Mouse (Mus musculus): ENCODE data around the gene Sema6d. TPM values are rescaled to one million over a fixed set of nuclear protein-coding genes. Genes with fewer than 3 reads are reported as not detected.

Gene Sema6d
- polyA plus RNA-seq, 1 experiment from 2014 or later: 27.9 TPM

GRCm38 (mm10) chr2:124194041-124194440, 104.3 kb downstream of the Sema6d start:
- DNase-seq (ENCODE audit: low spot score) (no peak), ATAC-seq (ENCODE audit: insufficient read depth, low FRiP score, low TSS enrichment) (no peak)
- H3K4me1 ChIP-seq (ENCODE audit: control insufficient read depth, insufficient read depth, low read length): no peaks in the 10 kb centered on the region
- no peak overlapping the region for H3K4me3 ChIP-seq (ENCODE audit: low read depth, low read length)
- 84% methylated on average over 5 of the region's 5 CpGs for WGBS
- no peak overlapping the region for H3K4me2 ChIP-seq (ENCODE audit: low read depth)
- H3K27ac ChIP-seq (ENCODE audit: low read depth, low read length): no peak overlapping the region
- H3K36me3 ChIP-seq (ENCODE audit: control insufficient read depth, insufficient read depth, low read length): no peaks in the 10 kb centered on the region
- no peaks in the 10 kb centered on the region for H3K9me3 ChIP-seq (ENCODE audit: control insufficient read depth, low read length)
- H3K9ac ChIP-seq (ENCODE audit: low read length): no peak overlapping the region
- no peaks in the 10 kb centered on the region for H3K27me3 ChIP-seq (ENCODE audit: control insufficient read depth, insufficient read depth, low read length)

GRCm38 (mm10) chr2:124201493-124201892, 111.7 kb downstream of the Sema6d start:
- no peak for ATAC-seq (ENCODE audit: insufficient read depth, low FRiP score, low TSS enrichment)
- no peaks in the 10 kb centered on the region for H3K36me3 ChIP-seq (ENCODE audit: control insufficient read depth, insufficient read depth, low read length)
- no peak overlapping the region for H3K9ac ChIP-seq (ENCODE audit: low read length)
- H3K27me3 ChIP-seq (ENCODE audit: control insufficient read depth, insufficient read depth, low read length): no peaks in the 10 kb centered on the region
- WGBS: 90% methylated on average over 5 of the region's 5 CpGs
- no peaks in the 10 kb centered on the region for H3K4me1 ChIP-seq (ENCODE audit: control insufficient read depth, insufficient read depth, low read length)
- DNase-seq (ENCODE audit: low spot score): no peak
- H3K4me3 ChIP-seq (ENCODE audit: low read depth, low read length): no peak overlapping the region
- no peak overlapping the region for H3K27ac ChIP-seq (ENCODE audit: low read depth, low read length)
- H3K9me3 ChIP-seq (ENCODE audit: control insufficient read depth, low read length): no peaks in the 10 kb centered on the region
- no peak overlapping the region for H3K4me2 ChIP-seq (ENCODE audit: low read depth)

- no peaks in the 10 kb centered on the region for H3K4me1 ChIP-seq (ENCODE audit: control insufficient read depth, insufficient read depth, low read length)
- no peaks in the 10 kb centered on the region for H3K9me3 ChIP-seq (ENCODE audit: control insufficient read depth, low read length)
- no peaks in the 10 kb centered on the region for H3K27me3 ChIP-seq (ENCODE audit: control insufficient read depth, insufficient read depth, low read length)
- ATAC-seq (ENCODE audit: insufficient read depth, low FRiP score, low TSS enrichment): no peak
- 42% methylated on average over 4 of the region's 4 CpGs for WGBS
- no peak overlapping the region for H3K9ac ChIP-seq (ENCODE audit: low read length)
- H3K36me3 ChIP-seq (ENCODE audit: control insufficient read depth, insufficient read depth, low read length): no peaks in the 10 kb centered on the region
- H3K4me3 ChIP-seq (ENCODE audit: low read depth, low read length): no peak overlapping the region
- DNase-seq (ENCODE audit: low spot score): no peak
- H3K27ac ChIP-seq (ENCODE audit: low read depth, low read length): no peak overlapping the region
- H3K4me2 ChIP-seq (ENCODE audit: low read depth): no peak overlapping the region
These were observed 112.8 kb downstream of the Sema6d start for GRCm38 (mm10) chr2:124202475-124202990.

- no peak overlapping the region for H3K4me3 ChIP-seq (ENCODE audit: low read depth, low read length)
- no peaks in the 10 kb centered on the region for H3K4me1 ChIP-seq (ENCODE audit: control insufficient read depth, insufficient read depth, low read length)
- no peak for DNase-seq (ENCODE audit: low spot score)
- no peaks in the 10 kb centered on the region for H3K9me3 ChIP-seq (ENCODE audit: control insufficient read depth, low read length)
- H3K27me3 ChIP-seq (ENCODE audit: control insufficient read depth, insufficient read depth, low read length): no peaks in the 10 kb centered on the region
- H3K27ac ChIP-seq (ENCODE audit: low read depth, low read length): no peak overlapping the region
- no peak overlapping the region for H3K4me2 ChIP-seq (ENCODE audit: low read depth)
- no peaks in the 10 kb centered on the region for H3K36me3 ChIP-seq (ENCODE audit: control insufficient read depth, insufficient read depth, low read length)
- no peak overlapping the region for H3K9ac ChIP-seq (ENCODE audit: low read length)
- no peak for ATAC-seq (ENCODE audit: insufficient read depth, low FRiP score, low TSS enrichment)
- 83% methylated on average over 5 of the region's 5 CpGs for WGBS
These were observed 116.0 kb downstream of the Sema6d start for GRCm38 (mm10) chr2:124205811-124206210.

GRCm38 (mm10) chr2:124208251-124208650, 118.5 kb downstream of the Sema6d start:
- Histone ChIP-seq H3K9ac (ENCODE audit: low read length) (no peak overlapping the region), H3K4me3 (ENCODE audit: low read depth, low read length) (no peak overlapping the region), H3K27ac (ENCODE audit: low read depth, low read length) (no peak overlapping the region), H3K9me3 (ENCODE audit: control insufficient read depth, low read length) (no peaks in the 10 kb centered on the region), H3K4me1 (ENCODE audit: control insufficient read depth, insufficient read depth, low read length) (no peaks in the 10 kb centered on the region), H3K36me3 (ENCODE audit: control insufficient read depth, insufficient read depth, low read length) (no peaks in the 10 kb centered on the region), H3K27me3 (ENCODE audit: control insufficient read depth, insufficient read depth, low read length) (no peaks in the 10 kb centered on the region), H3K4me2 (ENCODE audit: low read depth) (no peak overlapping the region)
- no peak for DNase-seq (ENCODE audit: low spot score)
- 82% methylated on average over 2 of the region's 2 CpGs for WGBS
- no peak for ATAC-seq (ENCODE audit: insufficient read depth, low FRiP score, low TSS enrichment)

- H3K9me3 ChIP-seq (ENCODE audit: control insufficient read depth, low read length): no peaks in the 10 kb centered on the region
- H3K36me3 ChIP-seq (ENCODE audit: control insufficient read depth, insufficient read depth, low read length): no peaks in the 10 kb centered on the region
- no peaks in the 10 kb centered on the region for H3K4me1 ChIP-seq (ENCODE audit: control insufficient read depth, insufficient read depth, low read length)
- ATAC-seq (ENCODE audit: insufficient read depth, low FRiP score, low TSS enrichment) (no peak), DNase-seq (ENCODE audit: low spot score) (no peak)
- no peak overlapping the region for H3K27ac ChIP-seq (ENCODE audit: low read depth, low read length)
- WGBS: 71% methylated on average over 7 of the region's 7 CpGs
- no peaks in the 10 kb centered on the region for H3K27me3 ChIP-seq (ENCODE audit: control insufficient read depth, insufficient read depth, low read length)
- no peak overlapping the region for H3K9ac ChIP-seq (ENCODE audit: low read length)
- no peak overlapping the region for H3K4me2 ChIP-seq (ENCODE audit: low read depth)
- no peak overlapping the region for H3K4me3 ChIP-seq (ENCODE audit: low read depth, low read length)
These were observed 133.8 kb downstream of the Sema6d start for GRCm38 (mm10) chr2:124223559-124223958.

GRCm38 (mm10) chr2:124224328-124224727, 134.6 kb downstream of the Sema6d start:
- H3K36me3 ChIP-seq (ENCODE audit: control insufficient read depth, insufficient read depth, low read length): no peaks in the 10 kb centered on the region
- WGBS: 56% methylated on average over 2 of the region's 2 CpGs
- no peaks in the 10 kb centered on the region for H3K27me3 ChIP-seq (ENCODE audit: control insufficient read depth, insufficient read depth, low read length)
- no peaks in the 10 kb centered on the region for H3K4me1 ChIP-seq (ENCODE audit: control insufficient read depth, insufficient read depth, low read length)
- H3K9me3 ChIP-seq (ENCODE audit: control insufficient read depth, low read length): no peaks in the 10 kb centered on the region
- ATAC-seq (ENCODE audit: insufficient read depth, low FRiP score, low TSS enrichment) (no peak), DNase-seq (ENCODE audit: low spot score) (no peak)
- no peak overlapping the region for H3K4me3 ChIP-seq (ENCODE audit: low read depth, low read length)
- H3K27ac ChIP-seq (ENCODE audit: low read depth, low read length): no peak overlapping the region
- no peak overlapping the region for H3K9ac ChIP-seq (ENCODE audit: low read length)
- no peak overlapping the region for H3K4me2 ChIP-seq (ENCODE audit: low read depth)

- Histone ChIP-seq H3K27me3 (ENCODE audit: control insufficient read depth, insufficient read depth, low read length) (no peaks in the 10 kb centered on the region), H3K27ac (ENCODE audit: low read depth, low read length) (no peak overlapping the region), H3K4me3 (ENCODE audit: low read depth, low read length) (no peak overlapping the region), H3K4me1 (ENCODE audit: control insufficient read depth, insufficient read depth, low read length) (no peaks in the 10 kb centered on the region), H3K9me3 (ENCODE audit: control insufficient read depth, low read length) (no peaks in the 10 kb centered on the region), H3K4me2 (ENCODE audit: low read depth) (no peak overlapping the region), H3K36me3 (ENCODE audit: control insufficient read depth, insufficient read depth, low read length) (no peaks in the 10 kb centered on the region), H3K9ac (ENCODE audit: low read length) (no peak overlapping the region)
- WGBS: 82% methylated on average over 9 of the region's 9 CpGs
- DNase-seq (ENCODE audit: low spot score) (no peak), ATAC-seq (ENCODE audit: insufficient read depth, low FRiP score, low TSS enrichment) (no peak)
These were observed 145.0 kb downstream of the Sema6d start for GRCm38 (mm10) chr2:124234636-124235221.

GRCm38 (mm10) chr2:124235237-124236055, 145.7 kb downstream of the Sema6d start:
- ATAC-seq (ENCODE audit: insufficient read depth, low FRiP score, low TSS enrichment) (no peak), DNase-seq (ENCODE audit: low spot score) (no peak)
- Histone ChIP-seq H3K27me3 (ENCODE audit: control insufficient read depth, insufficient read depth, low read length) (no peaks in the 10 kb centered on the region), H3K4me2 (ENCODE audit: low read depth) (no peak overlapping the region), H3K36me3 (ENCODE audit: control insufficient read depth, insufficient read depth, low read length) (no peaks in the 10 kb centered on the region), H3K27ac (ENCODE audit: low read depth, low read length) (no peak overlapping the region), H3K4me1 (ENCODE audit: control insufficient read depth, insufficient read depth, low read length) (no peaks in the 10 kb centered on the region), H3K4me3 (ENCODE audit: low read depth, low read length) (no peak overlapping the region), H3K9ac (ENCODE audit: low read length) (no peak overlapping the region), H3K9me3 (ENCODE audit: control insufficient read depth, low read length) (no peaks in the 10 kb centered on the region)
- 46% methylated on average over 6 of the region's 6 CpGs for WGBS

Data from neural tube, embryonic 11.5 days (tissue).